Mouse (Mus musculus) embryonic facial prominence, embryonic 13.5 days (tissue): ENCODE results near the gene N4bp3. TPM values are rescaled to one million over a fixed set of nuclear protein-coding genes. Genes with fewer than 3 reads are reported as not detected.
"Not testable (repeated sequence)": the region's sequence is repeated elsewhere in the genome, so short reads cannot be mapped to it uniquely, and the experiment has no call there.

ENCODE experiments used
- ATAC-seq: fragments of 200-750 bp; cut with Nextera tagmentation; 2 replicates; pipeline ENCODE4 v1.8.0; 2017; ENCODE audit warnings: low read depth; ENCODE audit not compliant: insufficient number of reproducible peaks, insufficient read depth, low FRiP score, low TSS enrichment
- H3K27ac ChIP-seq: fragments of 300-500 bp; sonication (generic); 2 replicates; pipeline ENCODE4 v1.5.1; 2015; ENCODE audit warnings: moderate library complexity, mild to moderate bottlenecking, inconsistent platforms
- H3K27me3 ChIP-seq: fragments of 300-500 bp; sonication (generic); 2 replicates; pipeline ENCODE4 v1.6.1; 2015; ENCODE audit warnings: mild to moderate bottlenecking, inconsistent platforms
- H3K36me3 ChIP-seq: fragments of 300-500 bp; sonication (generic); 2 replicates; pipeline ENCODE4 v1.6.1; 2015; ENCODE audit warnings: mild to moderate bottlenecking, inconsistent platforms
- H3K4me1 ChIP-seq: fragments of 300-500 bp; sonication (generic); 2 replicates; pipeline ENCODE4 v1.6.1; 2015; ENCODE audit warnings: inconsistent platforms
- H3K4me2 ChIP-seq: fragments of 300-500 bp; sonication (generic); 2 replicates; pipeline ENCODE4 v1.6.1; 2015; ENCODE audit warnings: moderate library complexity, mild to moderate bottlenecking, inconsistent platforms
- H3K4me3 ChIP-seq: fragments of 300-500 bp; sonication (generic); 2 replicates; pipeline ENCODE4 v1.5.1; 2015; ENCODE audit warnings: mild to moderate bottlenecking, inconsistent platforms
- H3K9ac ChIP-seq: fragments of 300-500 bp; sonication (generic); 2 replicates; pipeline ENCODE4 v1.6.1; 2015; ENCODE audit warnings: mild to moderate bottlenecking, inconsistent platforms
- H3K9me3 ChIP-seq: fragments of 300-500 bp; sonication (generic); 2 replicates; pipeline ENCODE4 v1.6.1; 2016; ENCODE audit warnings: inconsistent platforms
- WGBS: fragments of 180-500 bp; shearing (Covaris S2); methylation state at CpG from one replicate; pipeline ENCODE4 v1.1.7; 2015; ENCODE audit warnings: mixed read lengths; 5-methylcytosine and 5-hydroxymethylcytosine counted together
- polyA plus RNA-seq: library from polyadenylated mRNA; unstranded; fragments of >200 nt; fragmentation: Nextera tagmentation; extraction: Ambion mirVana; gene quantifications from 2 replicates; pipeline ENCODE4 v1.2.1, GENCODE M21; 2015

Gene N4bp3
- polyA plus RNA-seq, 1 experiment from 2014 or later, result 21.2 TPM

DNA sequence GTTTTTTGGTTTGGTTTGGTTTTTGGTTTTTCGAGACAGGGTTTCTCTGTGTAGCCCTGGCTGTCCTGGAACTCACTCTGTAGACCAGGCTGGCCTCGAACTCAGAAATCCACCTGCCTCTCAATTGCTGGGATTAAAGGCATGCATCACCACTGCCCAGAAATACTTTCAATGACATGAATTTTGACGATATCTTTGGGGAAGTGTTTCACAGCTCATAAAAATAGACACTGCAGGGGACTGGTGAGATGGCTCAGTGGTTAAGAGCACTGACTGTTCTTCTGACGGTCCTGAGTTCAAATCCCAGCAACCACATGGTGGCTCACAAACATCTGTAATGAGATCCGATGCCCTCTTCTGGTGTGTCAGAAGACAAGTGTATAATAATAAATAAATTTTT lies 40.7 kb downstream of the N4bp3 start:
- not testable (repeated sequence) for H3K27me3 ChIP-seq, H3K9me3 ChIP-seq, H3K4me2 ChIP-seq, H3K9ac ChIP-seq, H3K4me3 ChIP-seq, H3K36me3 ChIP-seq, ATAC-seq, H3K27ac ChIP-seq
- H3K4me1 ChIP-seq, result peaks cover 17% of the 10 kb centered on the region
- WGBS, result 88% methylated on average over 5 of the region's 5 CpGs

DNA sequence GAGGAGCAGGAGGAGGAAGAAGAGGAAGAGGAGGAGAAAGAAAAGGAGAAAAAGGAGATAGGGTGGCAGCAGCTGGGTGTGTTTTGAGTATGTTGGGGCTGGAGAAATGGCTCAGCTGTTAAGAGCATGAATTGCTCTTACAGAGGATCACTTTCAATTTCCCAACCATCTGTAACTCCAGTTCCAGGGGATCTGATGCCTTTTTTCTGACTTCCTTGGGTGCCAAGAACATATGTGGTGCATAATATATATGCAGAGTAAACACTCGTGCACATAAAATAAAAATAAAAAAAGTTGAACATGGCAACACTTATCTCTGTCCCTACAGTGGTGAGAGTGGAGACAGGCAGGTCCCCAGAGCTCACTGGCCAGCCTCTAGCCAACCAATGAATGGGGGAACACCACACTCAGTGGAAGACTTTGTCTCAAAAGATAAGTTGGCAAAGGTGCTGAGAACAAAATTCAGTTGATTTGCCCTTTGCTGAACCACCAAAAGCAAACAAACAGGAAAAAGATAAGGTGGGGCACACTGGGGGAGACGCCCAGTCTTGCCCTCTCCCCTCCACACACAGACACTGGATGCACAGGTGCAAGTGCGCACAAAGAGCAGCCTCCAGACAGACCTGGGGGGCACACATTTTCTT lies 41.3 kb downstream of the N4bp3 start:
- Histone ChIP-seq H3K27ac (no peak overlapping the region), H3K9me3 (no peaks in the 10 kb centered on the region), H3K36me3 (peaks cover 10% of the 10 kb centered on the region), H3K4me3 (no peak overlapping the region), H3K9ac (no peak overlapping the region), H3K4me1 (peaks cover 17% of the 10 kb centered on the region), H3K27me3 (no peaks in the 10 kb centered on the region), H3K4me2 (no peak overlapping the region)
- 79% methylated on average over 3 of the region's 3 CpGs for WGBS
- ATAC-seq, result no peak

- H3K9me3 ChIP-seq, result no peaks in the 10 kb centered on the region
- H3K4me1 ChIP-seq, result peaks cover 33% of the 10 kb centered on the region
- ATAC-seq, result peak; percentile 16; the same call in 1 of the 2 replicates
- H3K9ac ChIP-seq, result peak overlapping the region; percentile 100
- H3K27ac ChIP-seq, result peak overlapping the region; percentile 85
- H3K4me2 ChIP-seq, result peak overlapping the region; percentile 88
- H3K4me3 ChIP-seq, result peak overlapping the region; percentile 97
- peaks cover 32% of the 10 kb centered on the region for H3K36me3 ChIP-seq
- no peaks in the 10 kb centered on the region for H3K27me3 ChIP-seq
- 9% methylated on average over 15 of the region's 15 CpGs for WGBS
Measured at GRCm38 (mm10) chr11:51607096-51607738, 43.4 kb downstream of the N4bp3 start.

GRCm38 (mm10) chr11:51606447-51607095 lies 44.1 kb downstream of the N4bp3 start, which contains the start of gene Hnrnpab:
Gene Hnrnpab, minus strand, starts transcription at chr11:51606847.
- peak within 1 kb of the TSS; percentile 97 for H3K4me3 ChIP-seq
- WGBS, result under 1% methylated on average over 90 of the region's 91 CpGs
- peaks cover 39% of the 10 kb centered on the region for H3K4me1 ChIP-seq
- peaks cover 38% of the 10 kb centered on the region for H3K36me3 ChIP-seq
- ATAC-seq, result peak; percentile 91
- no peaks in the 10 kb centered on the region for H3K27me3 ChIP-seq
- H3K9ac ChIP-seq, result peak within 1 kb of the TSS; percentile 100
- peak within 1 kb of the TSS; percentile 88 for H3K4me2 ChIP-seq
- H3K9me3 ChIP-seq, result no peaks in the 10 kb centered on the region
- H3K27ac ChIP-seq, result peak within 1 kb of the TSS; percentile 94

- no peaks in the 10 kb centered on the region for H3K9me3 ChIP-seq
- H3K4me3 ChIP-seq, result peak overlapping the region; percentile 97
- H3K27ac ChIP-seq, result peak overlapping the region; percentile 94
- no peaks in the 10 kb centered on the region for H3K27me3 ChIP-seq
- H3K4me2 ChIP-seq, result peak overlapping the region; percentile 88
- WGBS, result under 1% methylated on average over 74 of the region's 81 CpGs
- H3K4me1 ChIP-seq, result peaks cover 40% of the 10 kb centered on the region
- peak; percentile 67 for ATAC-seq
- peak overlapping the region; percentile 100 for H3K9ac ChIP-seq
- peaks cover 45% of the 10 kb centered on the region for H3K36me3 ChIP-seq
Measured at GRCm38 (mm10) chr11:51605602-51606446, 44.8 kb downstream of the N4bp3 start.

DNA sequence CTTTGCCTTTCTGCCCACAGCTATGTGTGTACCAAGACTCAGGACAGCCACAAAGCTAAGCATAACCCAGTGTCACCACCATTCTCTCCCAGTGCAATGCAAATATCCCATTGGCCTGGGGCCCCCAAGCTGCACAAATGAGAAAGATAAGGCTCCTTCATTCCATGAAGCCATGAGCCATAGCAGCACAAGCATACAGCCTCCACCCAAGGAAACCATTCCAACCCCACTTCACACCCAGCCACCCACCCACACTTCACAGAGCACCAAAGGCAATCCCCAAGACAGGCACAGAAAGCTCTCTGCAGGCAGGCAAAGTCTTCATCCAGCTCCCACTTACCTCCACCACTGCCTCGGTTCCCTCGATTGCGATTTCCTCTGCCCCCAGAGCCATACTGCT lies 48.4 kb downstream of the N4bp3 start:
- H3K4me3 ChIP-seq, result no peak overlapping the region
- 93% methylated on average over 3 of the region's 3 CpGs for WGBS
- no peak for ATAC-seq
- H3K4me2 ChIP-seq, result 0 out of 2 replicates have a peak overlapping the region, but pooled peaks have one; percentile 9
- peak overlapping the region; percentile 27; the same call in 1 of the 2 replicates for H3K9ac ChIP-seq
- H3K27ac ChIP-seq, result no peak overlapping the region
- peaks cover 81% of the 10 kb centered on the region for H3K36me3 ChIP-seq
- H3K9me3 ChIP-seq, result no peaks in the 10 kb centered on the region
- peaks cover 36% of the 10 kb centered on the region for H3K4me1 ChIP-seq
- no peaks in the 10 kb centered on the region for H3K27me3 ChIP-seq

DNA sequence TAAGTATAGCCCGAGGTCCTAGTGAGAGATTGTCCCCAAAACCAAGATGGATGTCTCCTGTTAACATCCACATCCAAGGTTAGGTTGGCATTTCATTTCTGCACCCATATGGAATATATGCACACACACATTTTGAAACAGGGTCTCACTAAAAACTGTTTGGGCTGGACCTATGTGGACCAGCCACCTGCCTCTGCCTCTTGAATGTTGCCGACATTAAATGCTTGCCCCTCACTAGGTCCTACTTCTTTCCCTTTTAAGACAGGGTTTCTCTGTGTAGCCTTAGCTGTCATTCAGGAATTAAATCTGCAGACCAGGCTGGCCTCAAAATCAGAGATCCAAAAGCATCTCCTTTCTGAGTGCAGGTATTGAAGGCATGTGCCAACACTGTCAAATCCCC lies 53.1 kb downstream of the N4bp3 start:
- Histone ChIP-seq H3K27ac (0 out of 2 replicates have a peak overlapping the region, but pooled peaks have one; percentile 1), H3K36me3 (peaks cover 98% of the 10 kb centered on the region), H3K4me3 (no peak overlapping the region), H3K9me3 (no peaks in the 10 kb centered on the region), H3K4me2 (no peak overlapping the region), H3K4me1 (peaks cover 10% of the 10 kb centered on the region), H3K27me3 (no peaks in the 10 kb centered on the region), H3K9ac (no peak overlapping the region)
- ATAC-seq, result no peak
- 77% methylated on average over 2 of the region's 2 CpGs for WGBS

DNA sequence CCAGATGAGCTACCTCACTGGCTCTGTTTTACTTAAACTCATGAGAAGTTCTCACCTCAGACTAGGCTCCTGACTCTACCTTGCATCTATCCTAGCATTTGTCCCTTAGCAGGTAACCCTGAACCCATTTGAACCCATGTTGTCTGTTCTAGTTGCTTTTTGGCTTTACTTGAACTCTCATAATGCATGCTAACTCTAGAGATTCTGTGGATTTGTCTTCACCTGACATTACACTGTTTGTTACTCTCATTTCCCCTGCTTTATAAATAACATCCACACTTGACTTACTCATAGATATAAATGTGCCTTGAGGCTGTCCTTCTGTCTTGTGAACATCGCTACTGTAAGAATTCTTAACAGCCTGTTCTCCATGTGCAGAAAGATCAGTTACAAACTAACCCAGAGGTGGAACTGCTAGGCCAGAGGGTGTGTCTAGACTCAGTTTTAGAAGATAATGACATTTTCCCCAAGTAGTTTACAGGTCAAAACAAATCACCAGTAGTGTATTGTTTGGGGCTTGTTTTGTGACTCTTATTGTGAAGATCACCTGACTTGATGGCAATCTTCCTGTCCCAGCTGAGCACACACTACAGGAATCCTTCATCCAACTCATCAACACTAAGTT lies 55.1 kb downstream of the N4bp3 start:
- WGBS, result 75% methylated on average over 1 of the region's 1 CpGs
- ATAC-seq, result no peak
- Histone ChIP-seq H3K27me3 (no peaks in the 10 kb centered on the region), H3K27ac (no peak overlapping the region; the same call in 1 of the 2 replicates), H3K9me3 (no peaks in the 10 kb centered on the region), H3K9ac (no peak overlapping the region), H3K4me1 (no peaks in the 10 kb centered on the region; the same call in 1 of the 2 replicates), H3K36me3 (peaks cover 98% of the 10 kb centered on the region), H3K4me2 (no peak overlapping the region), H3K4me3 (no peak overlapping the region)

DNA sequence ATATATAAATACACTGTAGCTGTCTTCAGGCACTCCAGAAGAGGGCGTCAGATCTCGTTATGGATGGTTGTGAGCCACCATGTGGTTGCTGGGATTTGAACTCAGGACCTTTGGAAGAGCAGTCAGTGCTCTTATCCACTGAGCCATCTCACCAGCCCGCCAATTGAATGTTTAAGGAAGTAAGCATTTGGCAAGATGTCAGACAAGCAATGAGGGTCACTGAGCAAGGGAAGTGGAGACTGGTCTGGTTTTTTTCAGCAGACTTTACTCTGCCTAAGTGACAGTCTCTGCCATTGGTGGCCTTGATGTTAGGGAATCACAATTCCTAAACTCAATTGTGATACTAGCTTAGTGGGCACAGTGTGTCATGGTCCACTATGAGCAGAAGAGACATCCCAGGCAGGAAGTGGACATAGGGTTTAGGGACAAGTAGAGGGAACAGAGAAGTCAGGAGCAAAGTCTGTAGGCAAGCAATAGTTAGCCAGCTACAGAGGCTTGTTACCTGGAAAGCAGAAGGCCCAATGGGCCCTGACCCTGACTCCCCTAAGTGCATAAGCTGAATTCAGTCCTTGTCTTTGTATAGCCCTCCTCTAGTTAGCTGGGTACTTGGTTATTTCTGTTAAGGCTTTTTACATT lies 55.8 kb downstream of the N4bp3 start:
- 71% methylated on average over 3 of the region's 3 CpGs for WGBS
- H3K27me3 ChIP-seq, result no peaks in the 10 kb centered on the region
- no peaks in the 10 kb centered on the region for H3K9me3 ChIP-seq
- no peak overlapping the region for H3K27ac ChIP-seq
- peaks cover 97% of the 10 kb centered on the region for H3K36me3 ChIP-seq
- H3K4me3 ChIP-seq, result no peak overlapping the region
- no peak overlapping the region for H3K9ac ChIP-seq
- H3K4me2 ChIP-seq, result no peak overlapping the region
- no peaks in the 10 kb centered on the region; the same call in 1 of the 2 replicates for H3K4me1 ChIP-seq
- no peak for ATAC-seq

- H3K9me3 ChIP-seq, result no peaks in the 10 kb centered on the region
- WGBS, result 89% methylated on average over 6 of the region's 6 CpGs
- H3K9ac ChIP-seq, result no peak overlapping the region
- no peak overlapping the region for H3K4me2 ChIP-seq
- H3K27ac ChIP-seq, result no peak overlapping the region
- H3K27me3 ChIP-seq, result no peaks in the 10 kb centered on the region
- no peak overlapping the region for H3K4me3 ChIP-seq
- no peak for ATAC-seq
- H3K4me1 ChIP-seq, result no peaks in the 10 kb centered on the region
- peaks cover 97% of the 10 kb centered on the region for H3K36me3 ChIP-seq
Measured at GRCm38 (mm10) chr11:51593849-51594248, 56.8 kb downstream of the N4bp3 start.
